In the genomic region with DNA sequence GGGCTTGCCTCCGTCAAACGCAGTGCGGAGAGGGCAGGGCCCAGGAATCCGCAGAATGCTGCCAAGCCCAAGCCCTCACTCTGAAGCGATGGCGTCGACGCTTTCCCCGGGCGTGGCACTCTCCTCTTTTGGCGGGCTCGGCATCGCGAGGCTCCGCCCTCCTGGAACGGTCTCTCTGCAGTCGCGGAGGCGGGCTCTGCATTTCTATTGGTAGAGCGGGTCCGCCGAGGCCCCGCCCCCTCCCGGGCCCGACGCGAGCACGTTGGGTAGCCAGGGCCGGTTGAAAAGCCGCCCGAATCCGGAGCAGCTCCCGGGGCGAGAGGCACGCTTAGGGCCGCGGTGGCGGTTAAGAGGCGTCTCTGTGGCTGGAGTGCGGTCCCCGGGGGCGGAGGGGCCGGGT, we compare ENCODE assay signal across 8 mouse cellular contexts. TPM values are rescaled to one million over a fixed set of nuclear protein-coding genes. Genes with fewer than 3 reads are reported as not detected.
DNase-seq lines count a peak whose midpoint lies in the region; ATAC-seq lines count a peak whose summit lies in the region.

TSS of gene Fam208a (plus strand) at position 262 of the 400 bp plus-strand sequence.

- peak; percentile 95 for ATAC-seq in megakaryocyte, adult 5-6 weeks (ENCODE audit: poor library complexity, severe bottlenecking)

- DNase-seq in adrenal gland, adult (ENCODE audit: inconsistent age in 2 of 2, low spot score in 1 of 2) = peak; percentile 93 to 97
- peak; percentile 90 for DNase-seq in embryo, embryonic 10 days (ENCODE audit: low spot score)
- peak; percentile 94 for DNase-seq in gastrocnemius, postnatal 10 days
- DNase-seq in induced T-regulatory cell, adult 2 months (ENCODE audit: low read depth) = peak; percentile 95
- peak; percentile 80 to 94 for DNase-seq in left cerebral cortex, adult 8-10 months (ENCODE audit: low spot score in 2 of 2)
- peak; percentile 95 for DNase-seq in right cerebral cortex, adult 18-20 months
- peak; percentile 83 for DNase-seq in urinary bladder, postnatal 10 days (ENCODE audit: low spot score)

RNA-seq across cellular contexts. Expression of gene Fam208a, which starts in this region (rescaled TPM):
- total RNA-seq in gastrocnemius, postnatal 10 days (2021) = 10 to 100 TPM in 1 of 2 experiments, 1 to 10 TPM in 1; 9.0 to 13.6 TPM
- 10 to 100 TPM; 24.8 to 30.2 (median 27.4) TPM for total RNA-seq in left cerebral cortex, adult 8-10 months (2022)
- 32.4 and 38.2 TPM in 2 replicates for total RNA-seq in megakaryocyte, adult 5-6 weeks (2015)
- total RNA-seq in megakaryocyte, adult 5-6 weeks (2017) = 33.6 and 39.4 TPM in 2 replicates

Comparison
In these comparisons a context has a peak if more than half of its experiments do, and no peak if none do; other contexts are left out.
1. Peak in every context shown above with its lines: DNase-seq and ATAC-seq.